Mouse (Mus musculus) lung, postnatal 0 days (tissue): ENCODE data around the gene Gm5155. TPM values are rescaled to one million over a fixed set of nuclear protein-coding genes. Genes with fewer than 3 reads are reported as not detected.
"Not testable (repeated sequence)": the region's sequence is repeated elsewhere in the genome, so short reads cannot be mapped to it uniquely, and the experiment has no call there.

Experiments
- ATAC-seq: fragments of 200-750 bp; cut with Nextera tagmentation; 2 replicates; pipeline ENCODE4 v1.8.0; 2017; ENCODE audit warnings: moderate library complexity
- DNase-seq: peaks from one replicate; pipeline ENCODE4 v3.0.0-alpha.2; 2016; ENCODE audit warnings: low spot score
- H3K27ac ChIP-seq: fragments of 300-500 bp; sonication (generic); 2 replicates; pipeline ENCODE4 v1.5.1; 2014; ENCODE audit warnings: antibody characterized with exemption, mild to moderate bottlenecking, low read length, mixed read lengths
- H3K27me3 ChIP-seq: fragments of 300-500 bp; sonication (generic); replicated peaks from 2 replicates; pipeline ENCODE4 v1.6.1; 2014; ENCODE audit warnings: low read length, mixed read lengths; ENCODE audit not compliant: insufficient read depth
- H3K36me3 ChIP-seq: fragments of 300-500 bp; sonication (generic); 2 replicates; pipeline ENCODE4 v1.6.1; 2014; ENCODE audit warnings: low read length, mixed read lengths; ENCODE audit not compliant: insufficient read depth
- H3K4me1 ChIP-seq: fragments of 300-500 bp; sonication (generic); 2 replicates; pipeline ENCODE4 v1.6.1; 2014; ENCODE audit warnings: antibody characterized with exemption, low read depth, low read length, mixed read lengths; ENCODE audit not compliant: insufficient read depth
- H3K4me2 ChIP-seq: fragments of 300-500 bp; sonication (generic); replicated peaks from 2 replicates; pipeline ENCODE4 v1.6.1; 2014; ENCODE audit warnings: low read depth, mild to moderate bottlenecking, low read length, moderate library complexity, mixed read lengths
- H3K4me3 ChIP-seq: fragments of 300-500 bp; sonication (generic); 2 replicates; pipeline ENCODE4 v1.5.1; 2014; ENCODE audit warnings: low read depth, low read length
- H3K9ac ChIP-seq: fragments of 300-500 bp; sonication (generic); replicated peaks from 2 replicates; pipeline ENCODE4 v1.6.1; 2014; ENCODE audit warnings: low read depth, mild to moderate bottlenecking
- H3K9me3 ChIP-seq: fragments of 300-500 bp; sonication (generic); 2 replicates; pipeline ENCODE4 v1.6.1; 2016; ENCODE audit warnings: low read length, mixed read lengths
- CTCF ChIP-seq: IDR thresholded peaks from 2 replicates; pipeline ENCODE4 v1.5.1; 2016; ENCODE audit warnings: antibody characterized with exemption, mild to moderate bottlenecking
- EP300 ChIP-seq: IDR thresholded peaks from 2 replicates; pipeline ENCODE4 v1.6.1; 2016; ENCODE audit warnings: antibody characterized with exemption, mild to moderate bottlenecking, control low read depth
- WGBS: fragments of 180-500 bp; shearing (Covaris S2); extraction: QIAGEN DNeasy Blood & Tissue Kit; methylation state at CpG from one replicate; pipeline ENCODE4 v1.1.7; 2014; 5-methylcytosine and 5-hydroxymethylcytosine counted together
- polyA plus RNA-seq: library from polyadenylated mRNA; unstranded; fragments of >200 nt; fragmentation: Nextera tagmentation; extraction: Ambion mirVana; gene quantifications from 2 replicates; pipeline ENCODE4 v1.2.1, GENCODE M21; 2015

Gm5155 gene
- not detected in 2 replicates for polyA plus RNA-seq

DNA sequence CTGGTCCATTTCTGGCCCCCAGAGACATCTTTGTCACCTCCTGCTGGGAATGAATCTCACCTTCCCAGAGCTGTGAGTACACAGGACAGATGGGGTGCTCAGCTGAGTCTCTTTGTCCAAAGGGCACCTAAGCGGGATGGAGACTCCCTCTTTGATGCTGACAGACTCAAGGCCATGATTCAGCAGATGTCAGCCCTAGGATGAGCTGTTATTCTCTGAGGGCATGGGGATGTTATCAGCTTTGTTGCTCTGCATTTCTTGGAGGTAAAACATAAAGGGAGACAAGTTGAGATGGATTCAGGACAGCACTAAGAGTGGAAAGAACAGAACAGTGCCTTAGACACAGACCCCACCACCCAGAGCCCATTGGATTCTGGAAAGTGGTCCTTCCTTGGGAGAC, at the start of gene Gm5155:
Gm5155 (plus strand) TSS at position 301 of the 400 bp plus-strand sequence.
- Histone ChIP-seq H3K4me3 (no peak within 1 kb of the TSS), H3K27ac (no peak within 1 kb of the TSS), H3K9me3 (0 out of 2 replicates have a peak, but pooled peaks cover 2% of the 10 kb centered on the region), H3K36me3 (no peaks in the 10 kb centered on the region), H3K27me3 (no peaks in the 10 kb centered on the region), H3K4me1 (no peaks in the 10 kb centered on the region), H3K4me2 (no peak within 1 kb of the TSS), H3K9ac (no peak within 1 kb of the TSS)
- TF ChIP-seq EP300 (no peak), CTCF (no peak)
- 64% methylated on average over 1 of the region's 1 CpGs for WGBS
- DNase-seq (no peak), ATAC-seq (no peak)

DNA sequence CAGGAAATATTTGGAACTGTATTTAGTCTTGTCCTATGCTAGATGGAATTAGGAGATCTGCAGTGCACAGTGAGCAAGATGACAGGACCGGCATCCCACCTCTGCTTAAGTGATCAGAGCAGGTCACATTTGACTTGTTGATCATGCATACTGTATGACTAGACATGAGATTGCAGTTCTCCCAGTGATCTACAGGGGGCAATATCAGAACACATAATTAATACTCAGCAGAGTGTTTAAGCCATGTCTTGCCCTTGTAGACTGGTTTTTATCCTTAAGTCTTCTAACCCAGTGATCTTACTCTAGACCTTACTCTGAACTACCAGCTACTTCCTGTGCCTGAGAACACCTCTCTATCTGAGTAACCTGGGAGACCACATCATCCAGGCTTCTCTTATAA, 791 bp upstream of the Gm5155 start:
- Histone ChIP-seq H3K4me1 (no peaks in the 10 kb centered on the region), H3K27ac (no peak overlapping the region), H3K36me3 (no peaks in the 10 kb centered on the region), H3K4me3 (no peak overlapping the region), H3K9ac (no peak overlapping the region), H3K27me3 (no peaks in the 10 kb centered on the region), H3K4me2 (no peak overlapping the region), H3K9me3 (0 out of 2 replicates have a peak, but pooled peaks cover 2% of the 10 kb centered on the region)
- WGBS, result 90% methylated on average over 1 of the region's 1 CpGs
- DNase-seq (no peak), ATAC-seq (no peak)
- TF ChIP-seq EP300 (no peak), CTCF (no peak)

DNA sequence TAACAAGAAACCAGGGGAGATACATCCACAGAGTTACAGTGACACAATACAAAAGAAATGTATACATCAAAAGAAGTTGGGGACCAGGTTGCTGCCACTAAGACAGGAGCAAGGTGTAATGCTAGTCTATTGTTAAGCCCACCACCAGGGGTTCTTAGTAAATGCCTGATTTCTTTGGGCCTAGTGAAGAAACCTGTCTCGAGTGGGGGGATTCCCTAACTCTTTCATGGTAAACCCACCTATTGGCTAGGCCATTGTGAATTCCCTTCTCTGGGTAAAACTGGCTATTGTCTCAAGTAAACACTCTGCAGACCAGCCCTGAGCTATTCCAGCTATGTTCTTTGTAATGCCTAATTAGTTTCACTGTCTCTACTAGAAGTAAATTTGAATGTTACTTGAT, 23.8 kb downstream of the Gm5155 start:
- not testable (repeated sequence) for H3K27me3 ChIP-seq, H3K4me3 ChIP-seq, H3K36me3 ChIP-seq, H3K9me3 ChIP-seq, H3K4me1 ChIP-seq, H3K27ac ChIP-seq, H3K4me2 ChIP-seq, DNase-seq, ATAC-seq, H3K9ac ChIP-seq
- WGBS, result 47% methylated on average over 1 of the region's 1 CpGs

DNA sequence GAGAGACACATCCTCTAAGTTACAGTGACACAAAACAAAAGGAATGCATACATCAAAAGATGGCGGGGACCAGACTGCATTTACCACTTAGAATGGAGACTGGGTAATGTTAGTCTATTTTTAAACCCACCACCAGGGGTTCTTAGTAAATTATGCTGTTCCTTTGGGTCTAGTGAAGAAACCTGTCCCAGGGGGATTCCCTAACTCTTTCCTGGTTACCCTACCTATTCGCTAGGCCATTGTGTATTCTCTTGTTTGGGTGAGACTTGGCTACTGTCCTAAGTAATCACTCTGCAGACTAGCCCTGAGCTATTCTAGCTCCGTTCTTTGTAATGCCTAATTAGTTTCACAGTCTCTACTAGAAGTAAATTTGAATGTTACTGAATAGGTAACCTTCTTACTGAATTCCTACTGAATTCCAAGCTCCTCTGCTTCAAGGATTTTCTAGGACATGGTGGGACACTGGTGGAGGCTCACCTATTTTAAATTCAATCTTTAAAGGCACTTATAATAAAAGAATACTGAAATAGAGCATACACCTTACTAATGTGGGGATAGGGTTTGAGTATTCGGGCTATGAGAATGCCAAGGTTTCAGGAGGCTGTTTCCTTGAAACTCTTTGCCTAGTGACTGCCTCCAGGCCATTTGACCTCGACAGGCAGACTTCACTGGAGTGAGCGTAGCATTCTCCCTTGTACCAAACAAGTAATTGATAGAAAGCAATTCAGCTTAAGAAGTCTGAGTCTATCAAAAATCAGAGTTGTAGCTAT, 31.8 kb downstream of the Gm5155 start:
- no peak overlapping the region for H3K27ac ChIP-seq
- H3K4me2 ChIP-seq, result no peak overlapping the region
- TF ChIP-seq CTCF (no peak), EP300 (no peak)
- H3K9ac ChIP-seq, result no peak overlapping the region
- WGBS, result 65% methylated on average over 6 of the region's 6 CpGs
- ATAC-seq, result no peak
- no peak for DNase-seq
- H3K27me3 ChIP-seq, result no peaks in the 10 kb centered on the region
- no peaks in the 10 kb centered on the region; the same call in 1 of the 2 replicates for H3K9me3 ChIP-seq
- no peak overlapping the region for H3K4me3 ChIP-seq
- H3K4me1 ChIP-seq, result no peaks in the 10 kb centered on the region
- no peaks in the 10 kb centered on the region for H3K36me3 ChIP-seq

Other genes with a start within 250 kb of the Gm5155 start
- gene Ceacam5, start 158.5 kb upstream of the Gm5155 start, polyA plus RNA-seq, result not detected in 2 replicates
- gene Ceacam14, start 59.1 kb upstream of the Gm5155 start, polyA plus RNA-seq, result not detected in 2 replicates
- not detected in 2 replicates for gene Ceacam11, start 100.4 kb downstream of the Gm5155 start, polyA plus RNA-seq
- gene Ceacam13, start 138.1 kb downstream of the Gm5155 start, polyA plus RNA-seq, result not detected in 2 replicates
- not detected in 2 replicates for gene Ceacam12, start 194.2 kb downstream of the Gm5155 start, polyA plus RNA-seq